Comparison of ENCODE assay signal across 9 mouse cellular contexts in the genomic region with DNA sequence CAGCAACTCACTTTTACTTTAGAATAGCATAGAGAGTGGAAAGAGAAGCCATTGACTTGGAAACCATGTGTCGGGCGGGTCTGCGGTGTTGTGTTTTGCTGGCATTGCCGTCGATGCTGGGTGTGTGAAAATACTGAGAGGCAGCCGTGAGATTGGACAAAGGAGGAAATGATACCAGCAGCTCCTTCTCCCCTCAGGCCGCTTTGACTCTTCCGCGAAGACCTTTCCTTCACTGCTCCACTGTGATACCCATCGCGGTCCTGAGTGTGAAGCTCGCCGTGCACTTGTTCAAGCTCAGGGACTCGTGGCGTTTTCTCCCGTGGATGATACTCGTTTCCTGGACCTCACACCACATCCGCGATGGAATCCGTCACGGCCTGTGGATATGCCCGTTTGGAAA. TPM values are rescaled to one million over a fixed set of nuclear protein-coding genes. Genes with fewer than 3 reads are reported as not detected.
DNase-seq lines count a peak whose midpoint lies in the region; ATAC-seq lines count a peak whose summit lies in the region.
"Not testable (repeated sequence)": the region's sequence is repeated elsewhere in the genome, so short reads cannot be mapped to it uniquely, and the experiment has no call there.
"Had no signal": no experiment of that assay in that cellular context is flagged by ENCODE, and none has a peak within 500 bp of the region (broad histone marks: within the 10 kb centered on the region; RNA-seq: fewer than 3 reads in every experiment).

No protein-coding gene starts in this region.

- not testable (repeated sequence) for H3K4me2 ChIP-seq in embryonic facial prominence, embryonic 13.5 days; heart, embryonic 13.5 days; hindbrain, embryonic 15.5 days; kidney, embryonic 15.5 days; liver, embryonic 12.5 days; neural tube, embryonic 11.5 days (ENCODE audit: low read depth)

- peaks cover 21% of the 10 kb centered on the region for H3K9me3 ChIP-seq in embryonic facial prominence, embryonic 13.5 days
- H3K9me3 ChIP-seq in heart, embryonic 13.5 days, result peaks cover 22% of the 10 kb centered on the region
- H3K9me3 ChIP-seq in hindbrain, embryonic 15.5 days, result peaks cover 19% of the 10 kb centered on the region
- peaks cover 21% of the 10 kb centered on the region for H3K9me3 ChIP-seq in kidney, embryonic 15.5 days (replicated peaks)
- peaks cover 22% of the 10 kb centered on the region for H3K9me3 ChIP-seq in liver, embryonic 12.5 days (replicated peaks)
- H3K9me3 ChIP-seq in neural tube, embryonic 11.5 days (ENCODE audit: control insufficient read depth, low read length), result peaks cover 12% of the 10 kb centered on the region

- 94% methylated on average over 13 of the region's 22 CpGs for WGBS in embryonic facial prominence, embryonic 13.5 days
- WGBS in heart, embryonic 13.5 days, result 87% methylated on average over 13 of the region's 22 CpGs
- 95% methylated on average over 13 of the region's 22 CpGs for WGBS in hindbrain, embryonic 15.5 days
- 96% methylated on average over 13 of the region's 22 CpGs for WGBS in kidney, embryonic 15.5 days
- WGBS in liver, embryonic 12.5 days (ENCODE audit: insufficient replicate concordance), result 84% methylated on average over 13 of the region's 22 CpGs
- 94% methylated on average over 9 of the region's 22 CpGs for WGBS in neural tube, embryonic 11.5 days

- DNase-seq in neural tube, embryonic 11.5 days (ENCODE audit: low spot score), result not testable (repeated sequence)

- H3K27me3 ChIP-seq in embryonic facial prominence, embryonic 13.5 days; heart, embryonic 13.5 days (replicated peaks); hindbrain, embryonic 15.5 days; kidney, embryonic 15.5 days; liver, embryonic 12.5 days (replicated peaks); neural tube, embryonic 11.5 days (ENCODE audit: control insufficient read depth, insufficient read depth, low read length): not testable (repeated sequence)

- H3K4me3 ChIP-seq in embryonic facial prominence, embryonic 13.5 days; heart, embryonic 13.5 days; hindbrain, embryonic 15.5 days; kidney, embryonic 15.5 days (replicated peaks); liver, embryonic 12.5 days; neural tube, embryonic 11.5 days (ENCODE audit: low read depth, low read length): not testable (repeated sequence)

- H3K27ac ChIP-seq in embryonic facial prominence, embryonic 13.5 days; heart, embryonic 13.5 days (replicated peaks); hindbrain, embryonic 15.5 days (replicated peaks); kidney, embryonic 15.5 days; liver, embryonic 12.5 days; neural tube, embryonic 11.5 days (ENCODE audit: low read depth, low read length): not testable (repeated sequence)

- H3K4me1 ChIP-seq in embryonic facial prominence, embryonic 13.5 days; heart, embryonic 13.5 days; hindbrain, embryonic 15.5 days (replicated peaks); kidney, embryonic 15.5 days; liver, embryonic 12.5 days; neural tube, embryonic 11.5 days (ENCODE audit: control insufficient read depth, insufficient read depth, low read length): not testable (repeated sequence)

- H3K9ac ChIP-seq in embryonic facial prominence, embryonic 13.5 days; heart, embryonic 13.5 days; hindbrain, embryonic 15.5 days; kidney, embryonic 15.5 days; liver, embryonic 12.5 days; neural tube, embryonic 11.5 days (ENCODE audit: low read length): not testable (repeated sequence)

- peak; percentile 16; the same call in 1 of the 2 replicates for ATAC-seq in embryonic facial prominence, embryonic 13.5 days (ENCODE audit: insufficient number of reproducible peaks, insufficient read depth, low FRiP score, low TSS enrichment, low read depth)
- ATAC-seq in heart, embryonic 13.5 days (ENCODE audit: extremely low read depth, insufficient number of reproducible peaks, low FRiP score, low TSS enrichment), result 0 out of 2 replicates have a peak, but pooled peaks have one; percentile 28
- peak; percentile 40; the same call in 1 of the 2 replicates for ATAC-seq in hindbrain, embryonic 15.5 days (ENCODE audit: low FRiP score, low read depth)
- peak; percentile 22; the same call in 1 of the 2 replicates for ATAC-seq in kidney, embryonic 15.5 days (replicated peaks; ENCODE audit: low FRiP score)
- peak; percentile 23; the same call in 1 of the 2 replicates for ATAC-seq in liver, embryonic 12.5 days
- ATAC-seq in megakaryocyte progenitor cell, adult 5-6 weeks (replicated peaks; ENCODE audit: poor library complexity), result 0 out of 2 replicates have a peak, but pooled peaks have one; percentile 14
- peak; percentile 13; the same call in 1 of the 2 replicates for ATAC-seq in neural tube, embryonic 11.5 days (ENCODE audit: insufficient read depth, low FRiP score, low TSS enrichment)

- H3K36me3 ChIP-seq in embryonic facial prominence, embryonic 13.5 days; heart, embryonic 13.5 days; hindbrain, embryonic 15.5 days; kidney, embryonic 15.5 days; liver, embryonic 12.5 days; neural tube, embryonic 11.5 days (ENCODE audit: control insufficient read depth, insufficient read depth, low read length): not testable (repeated sequence)

RNA-seq across cellular contexts. Expression of gene 3110070M22Rik, which starts 6.8 kb away (rescaled TPM):
- 1.7 and 2.3 TPM in 2 replicates for polyA plus RNA-seq in embryonic facial prominence, embryonic 13.5 days (2015; fragmentation: Nextera tagmentation; extraction: Ambion mirVana)
- polyA plus RNA-seq in heart, embryonic 13.5 days (2015; fragmentation: Nextera tagmentation; extraction: Ambion mirVana), result 0.84 and 0.90 TPM in 2 replicates
- polyA plus RNA-seq in hindbrain, embryonic 15.5 days (2015; fragmentation: Nextera tagmentation; extraction: Ambion mirVana), result 1.3 and 2.1 TPM in 2 replicates
- polyA plus RNA-seq in kidney, embryonic 15.5 days (2015; fragmentation: Nextera tagmentation; extraction: Ambion mirVana), result 1.1 and 1.7 TPM in 2 replicates
- 0.21 and 0.33 TPM in 2 replicates for polyA plus RNA-seq in liver, embryonic 12.5 days (2016; fragmentation: Nextera tagmentation; extraction: Ambion mirVana)
- total RNA-seq in megakaryocyte progenitor cell, adult 5-6 weeks (2015), result 0.81 and 1.9 TPM in 2 replicates
- 1.00 and 1.1 TPM in 2 replicates for total RNA-seq in megakaryocyte progenitor cell, adult 5-6 weeks (2017)
- polyA plus RNA-seq in neural tube, embryonic 11.5 days (2014; fragmentation: Nextera tagmentation; extraction: Ambion mirVana), result 1.1 and 1.3 TPM in 2 replicates
- total RNA-seq: ES-E14 had no signal
- polyA plus RNA-seq: CD4-positive, CD25-positive, alpha-beta regulatory T cell, adult 4 months had no signal

RNA-seq across cellular contexts. Expression of gene Tmem267, which starts 7.1 kb away (rescaled TPM):
- 1.8 and 3.0 TPM in 2 replicates for polyA plus RNA-seq in embryonic facial prominence, embryonic 13.5 days (2015; fragmentation: Nextera tagmentation; extraction: Ambion mirVana)
- polyA plus RNA-seq in heart, embryonic 13.5 days (2015; fragmentation: Nextera tagmentation; extraction: Ambion mirVana), result 0.74 and 0.97 TPM in 2 replicates
- 4.3 and 4.5 TPM in 2 replicates for polyA plus RNA-seq in hindbrain, embryonic 15.5 days (2015; fragmentation: Nextera tagmentation; extraction: Ambion mirVana)
- polyA plus RNA-seq in kidney, embryonic 15.5 days (2015; fragmentation: Nextera tagmentation; extraction: Ambion mirVana), result 1.6 and 2.5 TPM in 2 replicates
- 0.37 and 0.45 TPM in 2 replicates for polyA plus RNA-seq in liver, embryonic 12.5 days (2016; fragmentation: Nextera tagmentation; extraction: Ambion mirVana)
- 13.9 and 14.5 TPM in 2 replicates for total RNA-seq in megakaryocyte progenitor cell, adult 5-6 weeks (2015)
- total RNA-seq in megakaryocyte progenitor cell, adult 5-6 weeks (2017), result 3.4 and 6.6 TPM in 2 replicates
- polyA plus RNA-seq in neural tube, embryonic 11.5 days (2014; fragmentation: Nextera tagmentation; extraction: Ambion mirVana), result 1.5 and 2.3 TPM in 2 replicates

RNA-seq across cellular contexts. Expression of gene 4833420G17Rik, which starts 32.4 kb away (rescaled TPM):
- 94.5 and 94.8 TPM in 2 replicates for polyA plus RNA-seq in embryonic facial prominence, embryonic 13.5 days (2015; fragmentation: Nextera tagmentation; extraction: Ambion mirVana)
- polyA plus RNA-seq in heart, embryonic 13.5 days (2015; fragmentation: Nextera tagmentation; extraction: Ambion mirVana), result 35.4 and 38.2 TPM in 2 replicates
- polyA plus RNA-seq in hindbrain, embryonic 15.5 days (2015; fragmentation: Nextera tagmentation; extraction: Ambion mirVana), result 82.7 and 84.3 TPM in 2 replicates
- 65.5 and 68.0 TPM in 2 replicates for polyA plus RNA-seq in kidney, embryonic 15.5 days (2015; fragmentation: Nextera tagmentation; extraction: Ambion mirVana)
- polyA plus RNA-seq in liver, embryonic 12.5 days (2016; fragmentation: Nextera tagmentation; extraction: Ambion mirVana), result 27.6 and 29.7 TPM in 2 replicates
- total RNA-seq in megakaryocyte progenitor cell, adult 5-6 weeks (2015), result 57.9 and 62.6 TPM in 2 replicates
- 35.7 and 54.5 TPM in 2 replicates for total RNA-seq in megakaryocyte progenitor cell, adult 5-6 weeks (2017)
- polyA plus RNA-seq in neural tube, embryonic 11.5 days (2014; fragmentation: Nextera tagmentation; extraction: Ambion mirVana), result 75.0 and 81.3 TPM in 2 replicates
